Mouse (Mus musculus): Measurements from ENCODE around the gene Parp9.

GRCm38 (mm10) chr16:35923546-35924198 is 14.6 kb upstream of the Parp9 start:
- no peak for TF ChIP-seq CTCF (IDR thresholded peaks at IDR 0.05; ENCODE audit: low read depth)
- TF ChIP-seq EP300 (IDR thresholded peaks at IDR 0.05; ENCODE audit: low read depth) = no peak
